Mouse (Mus musculus) right cerebral cortex, postnatal 25 days (tissue): ENCODE results near the gene Uqcr11.

Source experiments
- DNase-seq: peaks from one replicate; pipeline ENCODE4 v3.0.0; 2022

The Uqcr11 gene

GRCm38 (mm10) chr10:80430375-80430980 is 23.8 kb upstream of the Uqcr11 start:
- DNase-seq = no peak

GRCm38 (mm10) chr10:80429800-80430199 is 23.2 kb upstream of the Uqcr11 start:
- no peak for DNase-seq

- no peak for DNase-seq
Measured at GRCm38 (mm10) chr10:80425041-80425440, 18.4 kb upstream of the Uqcr11 start.

- DNase-seq = no peak
Measured at GRCm38 (mm10) chr10:80423562-80423961, 16.9 kb upstream of the Uqcr11 start.

DNA sequence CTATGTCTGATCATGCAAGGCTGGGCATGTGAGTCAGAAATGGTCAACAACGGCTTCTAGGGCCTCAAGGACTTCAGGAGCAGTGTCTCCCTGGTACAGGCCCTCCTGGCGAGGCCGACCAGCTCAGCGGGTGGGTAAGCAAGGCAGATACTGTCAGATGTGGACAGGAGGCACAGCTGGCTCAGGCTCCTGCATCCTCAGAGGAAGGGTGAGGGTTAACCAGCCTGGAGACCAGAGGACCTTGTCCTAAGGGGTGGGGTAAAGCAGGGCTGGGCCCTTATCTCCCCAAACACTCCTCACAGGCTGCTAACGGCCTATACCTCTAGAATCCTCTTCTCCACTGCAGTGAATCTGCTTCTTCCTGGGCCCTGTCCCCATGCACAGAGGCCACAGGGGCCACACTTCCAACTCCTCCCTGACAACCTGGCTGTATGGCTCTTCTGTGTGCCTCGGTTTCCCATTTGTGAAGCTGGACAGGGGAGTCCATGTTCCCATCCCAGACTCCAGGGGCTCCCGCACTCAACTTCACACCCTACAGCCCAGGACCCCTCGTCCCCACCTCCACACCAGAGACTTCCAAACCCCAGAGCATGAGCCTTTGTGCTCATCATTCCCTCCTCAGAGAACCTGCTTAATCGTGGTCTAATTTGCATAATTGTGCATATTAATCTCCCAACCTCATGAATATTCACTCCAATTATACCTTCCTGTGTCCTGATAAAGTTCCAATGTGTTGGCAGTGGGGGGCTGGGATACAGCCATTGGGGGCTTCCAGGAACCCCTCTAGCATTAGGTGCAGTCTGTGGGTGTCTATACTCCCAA is 15.2 kb upstream of the Uqcr11 start:
- no peak for DNase-seq

GRCm38 (mm10) chr10:80421208-80421607 is 14.6 kb upstream of the Uqcr11 start:
- DNase-seq = no peak

- DNase-seq = no peak
Measured at GRCm38 (mm10) chr10:80420729-80421128, 14.1 kb upstream of the Uqcr11 start.

DNA sequence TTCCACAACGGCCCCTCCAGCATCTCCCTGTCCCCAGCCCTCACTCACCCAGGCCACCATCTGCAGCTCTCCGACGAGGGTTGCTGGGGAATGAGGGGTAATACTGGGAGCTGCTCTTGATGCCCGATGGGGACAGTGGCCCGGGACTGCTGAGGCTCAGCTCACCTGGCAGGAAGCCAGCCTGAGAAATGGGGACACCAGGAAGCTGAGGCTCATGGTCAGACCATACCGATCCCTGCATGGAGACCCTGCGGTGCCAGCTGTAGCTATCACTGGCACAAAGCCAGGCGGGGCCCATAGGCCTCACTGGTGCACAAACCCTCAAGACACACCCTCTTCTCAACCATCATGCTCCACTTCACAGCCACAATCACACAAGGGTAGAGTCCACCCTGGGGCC is 12.8 kb upstream of the Uqcr11 start:
- no peak for DNase-seq

- DNase-seq = no peak
Measured at GRCm38 (mm10) chr10:80418311-80418710, 11.7 kb upstream of the Uqcr11 start.

GRCm38 (mm10) chr10:80417841-80418240 is 11.2 kb upstream of the Uqcr11 start:
- DNase-seq = no peak

GRCm38 (mm10) chr10:80417371-80417770 is 10.7 kb upstream of the Uqcr11 start:
- DNase-seq = no peak

DNA sequence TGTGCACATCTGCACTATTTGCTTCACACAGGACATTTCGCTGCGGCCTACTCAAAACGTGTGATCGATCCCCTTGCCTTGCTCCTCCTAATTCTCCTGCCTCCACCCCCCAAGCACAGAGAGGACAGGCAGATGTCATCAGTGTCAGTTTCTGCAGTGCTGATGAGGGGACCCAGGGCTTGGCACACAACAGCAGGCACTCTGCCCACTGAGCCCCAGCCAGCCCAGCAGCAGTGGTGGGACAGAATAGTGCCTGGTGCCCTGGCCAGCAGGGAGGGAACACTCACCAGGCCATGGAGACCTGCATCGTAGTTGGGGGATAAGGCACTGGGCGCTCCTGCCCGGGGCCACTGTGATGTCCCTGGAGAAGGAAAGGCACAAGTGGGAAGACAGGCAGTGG is 8.9 kb upstream of the Uqcr11 start:
- no peak for DNase-seq

DNA sequence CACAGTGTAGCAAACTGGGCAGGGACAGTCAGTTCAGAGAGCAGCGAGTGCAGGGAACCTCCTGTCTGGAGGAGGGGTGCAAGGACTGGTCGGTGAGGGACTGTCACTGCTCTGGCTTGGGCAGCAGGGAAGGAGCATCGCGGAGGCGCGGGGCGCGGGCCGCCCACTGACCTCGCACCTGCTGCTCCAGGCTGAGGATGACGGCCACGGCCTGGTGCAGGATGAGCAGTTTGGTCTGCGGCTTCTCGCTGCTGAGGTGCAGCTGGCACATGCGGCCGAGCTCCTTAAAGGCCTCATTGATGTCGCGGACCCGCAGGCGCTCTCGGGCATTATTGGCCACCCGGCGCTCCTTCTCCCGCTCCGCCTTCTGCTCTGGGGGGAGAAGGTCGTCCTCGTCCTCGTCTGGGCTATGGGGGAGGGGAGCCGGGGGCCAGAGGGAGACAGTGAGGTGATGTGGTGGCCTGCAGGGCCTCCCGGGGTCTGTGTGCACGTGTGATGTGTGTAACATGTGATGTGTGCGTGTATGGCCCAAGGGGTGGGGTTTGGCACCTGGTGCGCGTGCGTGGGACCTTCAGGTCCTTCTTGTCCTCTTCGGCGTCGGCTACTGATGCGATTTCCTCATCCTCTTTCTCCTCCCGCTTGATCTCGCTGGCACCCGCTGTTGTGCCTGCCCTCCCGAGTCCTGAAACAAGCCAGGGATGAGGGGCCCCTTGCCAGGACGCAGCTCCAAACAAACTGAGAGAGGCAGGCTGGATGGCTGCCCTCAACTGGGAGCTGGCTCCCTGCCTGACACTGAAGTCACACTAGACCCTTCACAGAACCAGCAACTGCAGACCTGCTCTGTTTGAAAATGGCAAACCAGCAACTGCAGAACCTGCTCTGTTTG is 6.3 kb upstream of the Uqcr11 start:
- peak; percentile 44 for DNase-seq

GRCm38 (mm10) chr10:80407924-80408323 is 1.3 kb upstream of the Uqcr11 start:
- DNase-seq = no peak

DNA sequence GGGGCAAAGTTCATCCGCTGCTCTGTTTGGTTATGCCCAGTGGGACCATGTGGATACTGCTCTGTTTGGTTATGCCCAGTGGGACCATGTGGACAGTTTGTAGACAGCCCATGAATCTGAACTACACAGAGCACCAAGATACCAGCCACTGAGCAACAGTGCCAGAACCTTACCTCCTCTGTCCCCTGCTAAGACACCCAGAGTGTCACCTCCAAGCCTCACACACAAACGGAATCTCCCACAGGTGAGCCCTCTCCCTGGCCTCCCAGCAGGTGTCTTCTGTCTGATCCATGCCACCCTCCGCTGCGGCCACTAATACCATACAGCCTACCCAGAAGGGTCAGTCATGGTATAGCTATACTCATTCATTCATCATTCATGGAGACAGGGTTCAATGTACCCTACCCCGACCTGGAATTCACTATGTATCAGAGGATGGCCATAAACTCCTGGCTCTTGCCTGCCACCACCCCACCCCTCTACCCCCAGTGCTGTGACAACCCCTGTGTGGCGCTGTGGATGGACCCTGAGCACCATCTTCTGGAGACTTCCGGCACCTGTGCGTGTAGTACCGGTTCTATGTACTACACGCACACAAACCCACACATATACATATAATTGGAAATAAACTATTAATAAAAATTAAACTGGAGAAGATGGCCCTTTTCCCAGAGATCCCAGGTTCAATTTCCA is 1.0 kb downstream of the Uqcr11 start:
- DNase-seq = no peak

DNA sequence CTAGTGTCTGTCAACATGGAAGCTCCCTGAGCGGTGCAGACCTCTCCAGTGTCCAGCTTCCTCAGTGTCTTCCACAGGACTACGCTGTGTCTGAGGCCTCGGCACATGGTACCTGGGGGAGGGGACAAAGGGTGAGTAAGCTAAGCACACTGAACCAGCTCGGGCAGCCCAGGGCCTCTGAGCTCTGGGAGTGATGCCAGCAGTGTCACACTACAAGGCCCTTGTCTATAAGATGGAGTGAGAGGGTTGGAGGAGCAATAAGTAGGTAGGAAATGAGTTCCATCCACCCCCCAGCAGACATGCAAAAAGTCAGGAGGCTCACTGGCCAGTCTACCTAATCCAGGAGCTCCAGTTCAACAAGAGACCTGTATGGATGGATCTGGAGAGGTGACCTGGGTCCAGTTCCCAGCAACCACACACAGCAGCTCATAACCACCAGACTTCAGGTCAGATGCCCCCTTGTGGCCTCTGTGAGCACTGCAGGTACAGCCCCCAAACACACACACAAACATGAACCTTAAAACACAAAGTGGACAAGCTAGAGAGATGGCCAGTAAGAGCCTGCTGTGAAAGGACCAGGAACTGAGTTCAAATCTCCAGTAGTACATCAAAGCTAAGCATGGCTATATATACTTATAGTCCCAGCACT is 3.5 kb downstream of the Uqcr11 start:
- DNase-seq = no peak

- DNase-seq = no peak
Measured at GRCm38 (mm10) chr10:80400704-80401161, 5.9 kb downstream of the Uqcr11 start.

- DNase-seq = no peak
Measured at GRCm38 (mm10) chr10:80399973-80400703, 6.5 kb downstream of the Uqcr11 start.

DNA sequence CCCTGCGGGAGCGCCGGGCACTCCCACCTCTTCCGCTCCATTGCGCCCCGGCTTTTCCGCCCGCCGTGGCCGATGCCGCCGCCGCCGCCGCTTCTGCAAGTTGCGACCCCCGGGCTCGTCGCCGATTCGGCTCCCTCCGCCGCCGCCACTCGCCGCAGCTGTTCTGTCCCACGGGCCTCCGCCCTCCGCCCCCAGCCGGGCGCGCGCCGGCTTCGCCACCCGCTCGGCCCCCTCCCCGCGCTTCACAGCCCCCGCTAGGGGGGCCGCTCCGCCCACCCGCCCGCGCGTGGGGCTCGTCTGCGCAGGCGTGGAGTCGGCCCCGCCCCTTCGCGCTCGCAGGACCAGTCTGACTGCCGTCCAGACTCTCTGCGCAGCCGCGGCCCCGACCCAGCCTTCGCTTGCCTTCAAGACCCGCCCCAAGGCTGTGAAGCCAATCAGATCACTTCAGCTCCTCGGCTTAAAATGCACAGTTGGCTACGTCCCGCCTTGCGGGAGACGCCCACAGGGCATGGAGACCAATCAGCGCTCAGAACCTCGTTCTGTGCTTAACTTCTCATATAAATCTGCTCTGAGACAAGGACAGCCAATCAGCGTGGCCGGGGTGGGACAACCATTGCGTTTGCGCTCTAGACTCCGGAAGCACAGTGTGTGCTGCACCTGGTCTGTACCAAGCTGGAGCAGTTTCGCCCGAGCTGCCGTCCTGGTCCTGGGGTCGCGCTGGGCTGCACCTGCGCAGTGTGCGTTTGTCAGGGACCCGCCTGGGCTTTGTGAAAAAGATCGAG is 7.2 kb downstream of the Uqcr11 start, which contains the start of gene Mbd3:
Mbd3 (minus strand) TSS at position 360 of the 782 bp plus-strand sequence.
- peak; percentile 100 for DNase-seq

GRCm38 (mm10) chr10:80398719-80399190 is 7.9 kb downstream of the Uqcr11 start:
- peak; percentile 98 for DNase-seq

DNA sequence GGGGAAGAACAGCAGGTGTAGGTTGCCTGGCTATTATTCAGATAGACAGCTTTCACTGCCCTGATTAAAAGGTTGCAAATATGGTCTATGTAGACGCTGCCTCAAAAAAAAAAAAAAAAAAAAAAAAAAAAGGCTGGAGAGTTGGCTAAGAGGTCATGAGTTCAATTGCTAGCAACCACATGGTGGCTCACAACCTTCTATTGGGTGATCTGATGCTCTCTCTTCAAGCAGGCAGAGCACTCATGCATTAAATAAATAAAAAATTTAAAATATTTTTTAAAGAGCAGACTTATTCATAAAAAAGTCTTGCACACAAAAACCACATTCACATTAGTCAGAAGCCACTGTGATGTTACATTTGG is 8.5 kb downstream of the Uqcr11 start:
- no peak for DNase-seq
